Comparison of ENCODE assay signal across 8 mouse cellular contexts in genomic region chr12:29280081-29280788, GRCm38 (mm10).
DNase-seq lines count a peak whose midpoint lies in the region; ATAC-seq and TF ChIP-seq lines count a peak whose summit lies in the region.

No protein-coding gene starts in this region.

- H3K9ac ChIP-seq in hindbrain, embryonic 14.5 days = peak overlapping the region; percentile 52
- H3K9ac ChIP-seq in lung, embryonic 14.5 days = 0 out of 2 replicates have a peak overlapping the region, but pooled peaks have one; percentile 8

- no peaks in the 10 kb centered on the region for H3K27me3 ChIP-seq in kidney, adult 2 months (replicated peaks; ENCODE audit: control insufficient read depth, insufficient read depth, low read length)
- no peaks in the 10 kb centered on the region for H3K27me3 ChIP-seq in hindbrain, embryonic 14.5 days (ENCODE audit: control insufficient read depth, insufficient read depth, low read length)
- H3K27me3 ChIP-seq in lung, embryonic 14.5 days (ENCODE audit: insufficient read depth, low read length) = no peaks in the 10 kb centered on the region

- H3K9me3 ChIP-seq in hindbrain, embryonic 14.5 days (ENCODE audit: control insufficient read depth, low read length) = no peaks in the 10 kb centered on the region
- H3K9me3 ChIP-seq in lung, embryonic 14.5 days (ENCODE audit: low read depth, low read length) = no peaks in the 10 kb centered on the region

- no peak for TF ChIP-seq POLR2A in kidney, adult 2 months (IDR thresholded peaks at IDR 0.05; ENCODE audit: low read depth, low read length)

- peak; percentile 9 for DNase-seq in kidney, adult 2 months
- DNase-seq in kidney, adult 8-10 months = no peak
- DNase-seq in embryo, embryonic 10 days (ENCODE audit: low spot score) = peak; percentile 21
- DNase-seq in hindbrain, embryonic 14.5 days (ENCODE audit: low spot score) = peak; percentile 68
- peak; percentile 55 for DNase-seq in lung, embryonic 14.5 days
- peak; percentile 72 for DNase-seq in retina, postnatal 1 day
- DNase-seq in urinary bladder, postnatal 10 days (ENCODE audit: low spot score) = no peak
- DNase-seq in spleen, adult 12 weeks (ENCODE audit: low spot score) = no peak

- H3K4me1 ChIP-seq in kidney, adult 2 months (ENCODE audit: control insufficient read depth, insufficient read depth, low read length) = no peaks in the 10 kb centered on the region
- H3K4me1 ChIP-seq in hindbrain, embryonic 14.5 days (replicated peaks; ENCODE audit: control insufficient read depth, insufficient read depth, low read length) = peaks cover 25% of the 10 kb centered on the region
- H3K4me1 ChIP-seq in lung, embryonic 14.5 days (ENCODE audit: insufficient read depth) = no peaks in the 10 kb centered on the region

- 6% methylated on average over 9 of the region's 9 CpGs for WGBS in kidney, adult 2 months
- 3% methylated on average over 9 of the region's 9 CpGs for WGBS in hindbrain, embryonic 14.5 days
- 4% methylated on average over 9 of the region's 9 CpGs for WGBS in lung, embryonic 14.5 days

- H3K4me3 ChIP-seq in kidney, adult 2 months (ENCODE audit: insufficient read depth, low read depth, low read length) = no peak overlapping the region
- no peak overlapping the region for H3K4me3 ChIP-seq in hindbrain, embryonic 14.5 days (replicated peaks; ENCODE audit: low read length)
- no peak overlapping the region for H3K4me3 ChIP-seq in lung, embryonic 14.5 days (ENCODE audit: low read depth, low read length)

- H3K27ac ChIP-seq in kidney, adult 2 months (ENCODE audit: insufficient read depth, low read depth, low read length) = no peak overlapping the region
- H3K27ac ChIP-seq in hindbrain, embryonic 14.5 days = peak overlapping the region; percentile 96
- H3K27ac ChIP-seq in lung, embryonic 14.5 days (ENCODE audit: low read depth) = 0 out of 2 replicates have a peak overlapping the region, but pooled peaks have one; percentile 8

- peak; percentile 75 for ATAC-seq in hindbrain, embryonic 14.5 days (ENCODE audit: low FRiP score)
- ATAC-seq in lung, embryonic 14.5 days (ENCODE audit: insufficient read depth) = peak; percentile 47

- H3K4me2 ChIP-seq in hindbrain, embryonic 14.5 days (replicated peaks) = peak overlapping the region; percentile 37
- H3K4me2 ChIP-seq in lung, embryonic 14.5 days = peak overlapping the region; percentile 28

- no peaks in the 10 kb centered on the region for H3K36me3 ChIP-seq in kidney, adult 2 months (ENCODE audit: control insufficient read depth, insufficient read depth, low read length)
- H3K36me3 ChIP-seq in hindbrain, embryonic 14.5 days (replicated peaks; ENCODE audit: control insufficient read depth, insufficient read depth) = no peaks in the 10 kb centered on the region
- H3K36me3 ChIP-seq in lung, embryonic 14.5 days (ENCODE audit: insufficient read depth) = no peaks in the 10 kb centered on the region

- no peak for TF ChIP-seq CTCF in kidney, adult 2 months (conservative IDR thresholded peaks at IDR 0.05; ENCODE audit: insufficient read depth, insufficient read length, low read depth, low read length)
- TF ChIP-seq CTCF in lung, embryonic 14.5 days (IDR thresholded peaks at IDR 0.05; ENCODE audit: low read depth) = no peak

Comparison
In these comparisons a context has a peak if more than half of its experiments do, and no peak if none do; other contexts are left out.
1. DNase-seq: peak in kidney, adult 2 months (single experiment), embryo, embryonic 10 days (single experiment), hindbrain, embryonic 14.5 days (single experiment), lung, embryonic 14.5 days (single experiment) and retina, postnatal 1 day (single experiment); none in kidney, adult 8-10 months (0 of 2), urinary bladder, postnatal 10 days (single experiment) and spleen, adult 12 weeks (single experiment).